Mouse (Mus musculus): ENCODE data around the gene Elmo3.

GRCm38 (mm10) chr8:105270916-105271186 lies 34.5 kb upstream of the Elmo3 start:
- TF ChIP-seq CTCF (IDR thresholded peaks at IDR 0.05; ENCODE audit: control insufficient read depth, insufficient read depth, insufficient replicate concordance, low read depth, low read length) (no peak), POLR2A (IDR thresholded peaks at IDR 0.05; ENCODE audit: control insufficient read depth, low read depth, low read length) (no peak)
